Mouse (Mus musculus) forebrain, embryonic 10.5 days (tissue): ENCODE measurements around the gene Trappc2l. TPM values are rescaled to one million over a fixed set of nuclear protein-coding genes. Genes with fewer than 3 reads are reported as not detected.

Experiments used
- microRNA-seq: library from miRNA; unstranded; fragments of <30 nt; microRNA quantifications from one replicate; pipeline ENCODE4, GENCODE M21; 2017
- polyA plus RNA-seq: library from polyadenylated mRNA; unstranded; fragments of >200 nt; fragmentation: Nextera tagmentation; extraction: Ambion mirVana; gene quantifications from 2 replicates; pipeline ENCODE4 v1.2.1, GENCODE M21; 2016

Trappc2l gene
- polyA plus RNA-seq, 1 experiment from 2014 or later = 44.1 TPM

Small RNAs within 50 kb of the gene (microRNA-seq; reads per million reads assigned to microRNA genes)
- gene Mir6396 = not detected

Other genes with a start within 250 kb of the Trappc2l start
- 73.2 and 81.1 TPM in 2 replicates for gene Zc3h18, start 235.0 kb upstream of the Trappc2l start, polyA plus RNA-seq
- gene Il17c, start 189.6 kb upstream of the Trappc2l start, polyA plus RNA-seq = 0.21 TPM in 1 of 2 replicates, not detected in the other
- 70.0 and 75.7 TPM in 2 replicates for gene Cyba, start 178.7 kb upstream of the Trappc2l start, polyA plus RNA-seq
- 52.1 and 54.2 TPM in 2 replicates for gene Mvd, start 168.2 kb upstream of the Trappc2l start, polyA plus RNA-seq
- gene Snai3, start 150.9 kb upstream of the Trappc2l start, polyA plus RNA-seq = 0.18 and 0.22 TPM in 2 replicates
- 31.0 and 33.0 TPM in 2 replicates for gene Rnf166, start 135.6 kb upstream of the Trappc2l start, polyA plus RNA-seq
- gene Ctu2, start 135.5 kb upstream of the Trappc2l start, polyA plus RNA-seq = 84.7 and 89.1 TPM in 2 replicates
- gene Piezo1, start 60.3 kb upstream of the Trappc2l start, polyA plus RNA-seq = 6.1 and 8.8 TPM in 2 replicates
- 73.2 and 79.8 TPM in 2 replicates for gene Cdt1, start 43.6 kb upstream of the Trappc2l start, polyA plus RNA-seq
- 313 and 321 TPM in 2 replicates for gene Aprt, start 34.7 kb upstream of the Trappc2l start, polyA plus RNA-seq
- 4.6 and 5.5 TPM in 2 replicates for gene Galns, start 177 bp upstream of the Trappc2l start, polyA plus RNA-seq
- gene Pabpn1l, start 11.1 kb downstream of the Trappc2l start, polyA plus RNA-seq = not detected in 2 replicates
- 1.6 and 2.4 TPM in 2 replicates for gene Cbfa2t3, start 87.5 kb downstream of the Trappc2l start, polyA plus RNA-seq
- gene Acsf3, start 163.8 kb downstream of the Trappc2l start, polyA plus RNA-seq = 19.0 and 19.1 TPM in 2 replicates
- 0.71 and 0.72 TPM in 2 replicates for gene Cdh15, start 236.3 kb downstream of the Trappc2l start, polyA plus RNA-seq